Comparison of ENCODE assay signal across 15 mouse cellular contexts in genomic region chr9:23453309-23453708, GRCm38 (mm10).
A peak's percentile ranks its signal among the peaks of the same experiment; 100 is the strongest.
DNase-seq lines count a peak whose midpoint lies in the region; ATAC-seq and TF ChIP-seq lines count a peak whose summit lies in the region.
"Had no signal": no experiment of that assay in that cellular context is flagged by ENCODE, and none has a peak within 500 bp of the region (broad histone marks: within the 10 kb centered on the region; RNA-seq: fewer than 3 reads in every experiment).

No protein-coding gene starts in this region.

- no peaks in the 10 kb centered on the region for H3K36me3 ChIP-seq in kidney, embryonic 15.5 days
- H3K36me3 ChIP-seq in hindbrain, embryonic 12.5 days = no peaks in the 10 kb centered on the region
- H3K36me3 ChIP-seq: limb, embryonic 15.5 days; midbrain, embryonic 13.5 days; neural tube, embryonic 13.5 days had no signal

- H3K4me3 ChIP-seq in kidney, embryonic 15.5 days (replicated peaks) = no peak overlapping the region
- H3K4me3 ChIP-seq in hindbrain, embryonic 12.5 days = no peak overlapping the region
- H3K4me3 ChIP-seq in left cerebral cortex, adult 2 months = no peak overlapping the region
- H3K4me3 ChIP-seq: limb, embryonic 15.5 days; midbrain, embryonic 13.5 days; neural tube, embryonic 13.5 days had no signal

- peak; percentile 27 for DNase-seq in kidney, adult 11 months
- DNase-seq in kidney, postnatal 4 days = no peak
- DNase-seq in brain, embryonic 14.5 days (ENCODE audit: low read depth) = peak; percentile 69
- DNase-seq in lung, postnatal 25 days (ENCODE audit: low spot score) = peak; percentile 15
- DNase-seq in heart, postnatal 25 days (ENCODE audit: low spot score) = no peak
- no peak for DNase-seq in left cerebral cortex, adult 2 months (ENCODE audit: extremely low spot score in 1 of 2, low spot score in 2 of 2)
- DNase-seq: cerebellum, adult 8-10 months; heart, postnatal 10 days; spleen, adult 18-20 months; thymus, adult 18-20 months had no signal

- no peak overlapping the region for H3K27ac ChIP-seq in kidney, embryonic 15.5 days
- no peak overlapping the region for H3K27ac ChIP-seq in hindbrain, embryonic 12.5 days
- no peak overlapping the region for H3K27ac ChIP-seq in left cerebral cortex, adult 2 months
- H3K27ac ChIP-seq: limb, embryonic 15.5 days; midbrain, embryonic 13.5 days; neural tube, embryonic 13.5 days had no signal

- H3K9me3 ChIP-seq in kidney, embryonic 15.5 days (replicated peaks) = no peaks in the 10 kb centered on the region
- no peaks in the 10 kb centered on the region for H3K9me3 ChIP-seq in hindbrain, embryonic 12.5 days (replicated peaks)
- H3K9me3 ChIP-seq: limb, embryonic 15.5 days; midbrain, embryonic 13.5 days; neural tube, embryonic 13.5 days had no signal

- intact Hi-C loops in heart, postnatal 25 days (cut with DNase I) = no loop called here
- intact Hi-C loops in left cerebral cortex, adult 2 months (cut with DNase I) = no loop called here

- H3K27me3 ChIP-seq in kidney, embryonic 15.5 days = no peaks in the 10 kb centered on the region
- no peaks in the 10 kb centered on the region for H3K27me3 ChIP-seq in hindbrain, embryonic 12.5 days
- H3K27me3 ChIP-seq: limb, embryonic 15.5 days; midbrain, embryonic 13.5 days; neural tube, embryonic 13.5 days had no signal

- WGBS in kidney, embryonic 15.5 days = 21% methylated on average over 5 of the region's 5 CpGs
- WGBS in hindbrain, embryonic 12.5 days = 59% methylated on average over 5 of the region's 5 CpGs

- no peak for TF ChIP-seq POLR2A in brain, embryonic 14.5 days (IDR thresholded peaks at IDR 0.05; ENCODE audit: borderline replicate concordance, extremely low read depth, insufficient read depth, insufficient read length, poor library complexity, severe bottlenecking)

- TF ChIP-seq CTCF in brain, embryonic 14.5 days (IDR thresholded peaks at IDR 0.05; ENCODE audit: borderline replicate concordance, extremely low read depth, insufficient read depth, insufficient read length) = no peak
- no peak for TF ChIP-seq CTCF in left cerebral cortex, adult 2 months (IDR thresholded peaks at IDR 0.05)

- no peak overlapping the region for H3K9ac ChIP-seq in kidney, embryonic 15.5 days
- no peak overlapping the region for H3K9ac ChIP-seq in hindbrain, embryonic 12.5 days
- H3K9ac ChIP-seq: limb, embryonic 15.5 days; midbrain, embryonic 13.5 days; neural tube, embryonic 13.5 days had no signal

- ATAC-seq in kidney, embryonic 15.5 days (replicated peaks; ENCODE audit: low FRiP score) = peak; percentile 85
- no peak for ATAC-seq in hindbrain, embryonic 12.5 days (ENCODE audit: low FRiP score)
- ATAC-seq: midbrain, embryonic 13.5 days had no signal

- no peak overlapping the region for H3K4me2 ChIP-seq in kidney, embryonic 15.5 days
- no peak overlapping the region for H3K4me2 ChIP-seq in hindbrain, embryonic 12.5 days (replicated peaks)
- H3K4me2 ChIP-seq: limb, embryonic 15.5 days; midbrain, embryonic 13.5 days; neural tube, embryonic 13.5 days had no signal

- H3K4me1 ChIP-seq in kidney, embryonic 15.5 days = peaks cover 5% of the 10 kb centered on the region
- no peaks in the 10 kb centered on the region for H3K4me1 ChIP-seq in hindbrain, embryonic 12.5 days
- H3K4me1 ChIP-seq: limb, embryonic 15.5 days; midbrain, embryonic 13.5 days; neural tube, embryonic 13.5 days had no signal

Comparison
In these comparisons a context has a peak if more than half of its experiments do, and no peak if none do; other contexts are left out.
1. DNase-seq: peak in kidney, adult 11 months (single experiment), brain, embryonic 14.5 days (single experiment) and lung, postnatal 25 days (single experiment); none in kidney, postnatal 4 days (0 of 2), heart, postnatal 25 days (single experiment) and left cerebral cortex, adult 2 months (0 of 2).